Mouse (Mus musculus): ENCODE measurements at regions not wholly inside any gene's neighbourhood (a gene's known extent, or its start where the extent isn't known, plus 50 kb on each side); places are given as distances from the start of the nearest gene placed in this dataset.

GRCm38 (mm10) chr3:105375820-105376219, 76.3 kb upstream of the Kcnd3 start:
- DNase-seq (ENCODE audit: low read depth, low spot score) = no peak

DNA sequence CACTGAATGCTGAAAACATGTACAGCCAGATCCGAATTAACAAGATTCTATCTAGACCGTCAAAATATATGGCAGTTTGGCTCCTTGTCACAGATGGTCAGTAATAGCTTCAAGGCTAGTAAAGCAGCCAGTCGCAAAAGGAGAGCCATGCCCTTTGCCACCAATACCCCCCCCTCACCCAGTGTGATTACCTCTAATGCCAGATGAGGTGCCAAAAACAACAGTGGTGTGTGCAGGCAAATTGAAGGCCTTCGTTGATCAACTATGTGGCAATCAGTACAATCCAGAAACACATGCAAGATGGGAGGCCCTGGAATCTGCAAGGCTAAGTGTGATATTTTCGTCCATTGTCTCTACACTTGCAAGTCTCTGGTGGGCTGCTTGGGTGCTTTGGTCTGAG, 75.8 kb upstream of the Kcnd3 start:
- DNase-seq (ENCODE audit: low read depth, low spot score) = no peak

DNA sequence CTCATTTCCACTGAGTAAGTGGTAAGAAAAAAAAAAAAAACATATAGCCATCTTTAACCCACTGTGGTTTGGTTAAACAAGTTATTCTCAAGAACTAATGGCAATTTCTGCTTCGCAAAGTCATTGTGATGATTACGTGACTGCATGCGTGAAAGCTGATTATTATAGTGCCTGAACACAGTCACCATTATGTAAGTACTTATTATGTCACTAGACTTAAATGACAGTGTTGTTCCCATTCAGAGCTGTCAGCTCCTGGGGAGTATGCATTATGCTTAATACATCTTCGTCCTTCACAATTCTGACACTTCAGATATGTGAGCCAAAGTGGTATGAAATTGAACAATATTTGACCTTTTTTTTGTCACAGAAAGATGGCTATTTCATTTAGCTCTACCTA, 71.3 kb upstream of the Kcnd3 start:
- DNase-seq (ENCODE audit: low read depth, low spot score) = no peak

- DNase-seq (ENCODE audit: low read depth, low spot score) = no peak
Observed at GRCm38 (mm10) chr3:105392611-105393514, 59.3 kb upstream of the Kcnd3 start.

Measured in ZHBTc4 (cell line).